In genomic region chr12:72962761-72963160, GRCm38 (mm10) we compare ENCODE assay signal across 31 mouse cellular contexts. TPM values are rescaled to one million over a fixed set of nuclear protein-coding genes. Genes with fewer than 3 reads are reported as not detected.
DNase-seq lines count a peak whose midpoint lies in the region; ATAC-seq and TF ChIP-seq lines count a peak whose summit lies in the region.
"Had no signal": no experiment of that assay in that cellular context is flagged by ENCODE, and none has a peak within 500 bp of the region (broad histone marks: within the 10 kb centered on the region; RNA-seq: fewer than 3 reads in every experiment).

No protein-coding gene starts in this region.

- peak; percentile 50 for TF ChIP-seq RAD21 in CH12.LX (IDR thresholded peaks at IDR 0.05; ENCODE audit: low read depth, low read length)

- no peak for TF ChIP-seq POLR2A in CH12.LX (IDR thresholded peaks at IDR 0.05; ENCODE audit: low read depth, low read length)

- peak in 1 of 2 experiments; percentile 47; a peak in 2 of 4 replicates for TF ChIP-seq CTCF in CH12.LX (conservative IDR thresholded peaks at IDR 0.05 in 1 of 2, IDR thresholded peaks at IDR 0.05 in 1 of 2; ENCODE audit: low read depth in 2 of 2, low read length in 2 of 2)
- peak; percentile 86 for TF ChIP-seq CTCF in E14TG2a.4 (conservative IDR thresholded peaks at IDR 0.05; ENCODE audit: low read length)

- dilution Hi-C loops in CH12.LX (cut with MboI; ENCODE audit: extremely low pct_ligation_motif_present, extremely low pct_unique_long_range_greater_than_20kb, low sequenced_read_pairs) = no loop called here

- H3K4me3 ChIP-seq in CH12.LX (replicated peaks in 1 of 3; ENCODE audit: low read depth in 2 of 3, low read length in 2 of 3, poor library complexity in 1 of 3) = no peak overlapping the region
- no peak overlapping the region for H3K4me3 ChIP-seq in E14TG2a.4 (replicated peaks; ENCODE audit: low read length)
- no peak overlapping the region for H3K4me3 ChIP-seq in ES-E14 (ENCODE audit: insufficient read depth in 1 of 2, low read depth in 1 of 2, low read length in 2 of 2, poor library complexity in 1 of 2, severe bottlenecking in 1 of 2)
- no peak overlapping the region for H3K4me3 ChIP-seq in hindbrain, embryonic 13.5 days
- H3K4me3 ChIP-seq: forebrain, embryonic 10.5 days; forebrain, embryonic 13.5 days; heart, embryonic 12.5 days; heart, embryonic 15.5 days; hindbrain, embryonic 15.5 days had no signal

- H3K9ac ChIP-seq in CH12.LX (ENCODE audit: insufficient read depth, low read depth) = no peak overlapping the region
- H3K9ac ChIP-seq in ES-E14 (ENCODE audit: insufficient read depth, low read depth, low read length, poor library complexity, severe bottlenecking) = no peak overlapping the region
- no peak overlapping the region for H3K9ac ChIP-seq in hindbrain, embryonic 13.5 days
- H3K9ac ChIP-seq: forebrain, embryonic 13.5 days; heart, embryonic 12.5 days; heart, embryonic 15.5 days; hindbrain, embryonic 15.5 days had no signal

- no peak for TF ChIP-seq EP300 in CH12.LX (IDR thresholded peaks at IDR 0.05; ENCODE audit: low read length)

- H3K4me1 ChIP-seq in CH12.LX (ENCODE audit: control insufficient read depth in 1 of 2, insufficient read depth in 2 of 2) (peaks cover 5 to 18% of the 10 kb centered on the region in 2 experiments), E14TG2a.4 (replicated peaks; ENCODE audit: low read depth, low read length) (0 out of 2 replicates have a peak, but pooled peaks cover 2% of the 10 kb centered on the region), ES-E14 (ENCODE audit: control insufficient read depth in 2 of 2, insufficient read depth in 2 of 2, low read length in 2 of 2, poor library complexity in 1 of 2) (no peaks in the 10 kb centered on the region)
- H3K4me1 ChIP-seq in hindbrain, embryonic 13.5 days (replicated peaks) = no peaks in the 10 kb centered on the region
- H3K4me1 ChIP-seq: forebrain, embryonic 10.5 days; forebrain, embryonic 13.5 days; heart, embryonic 12.5 days; heart, embryonic 15.5 days; hindbrain, embryonic 15.5 days had no signal

- DNase-seq in CH12.LX (ENCODE audit: extremely low read depth) (no peak), ES-E14 (ENCODE audit: low read depth, low spot score) (no peak), ZHBTc4 (ENCODE audit: low read depth, low spot score) (peak; percentile 64)
- no peak for DNase-seq in layer of hippocampus, adult 11-12 months (ENCODE audit: low spot score)
- DNase-seq: adrenal gland, postnatal 10 days; adrenal gland, postnatal 36 days; cerebellum, adult 18-20 months; cerebellum, adult 9-10 months; cerebellum, postnatal 14 days; gastrocnemius, postnatal 10 days; gastrocnemius, postnatal 36 days; heart, postnatal 14 days; heart, postnatal 4 days; kidney, adult 2 months had no signal

- H3K9me3 ChIP-seq in CH12.LX (replicated peaks; ENCODE audit: low read length) (peaks cover 4% of the 10 kb centered on the region), E14TG2a.4 (ENCODE audit: low read length) (peaks cover 6% of the 10 kb centered on the region; the same call in 1 of the 2 replicates), ES-E14 (ENCODE audit: control insufficient read depth, insufficient read depth, low read depth, low read length) (no peaks in the 10 kb centered on the region)
- 0 out of 2 replicates have a peak, but pooled peaks cover 5% of the 10 kb centered on the region for H3K9me3 ChIP-seq in hindbrain, embryonic 13.5 days
- H3K9me3 ChIP-seq: forebrain, embryonic 10.5 days; forebrain, embryonic 13.5 days; G1E; heart, embryonic 15.5 days; hindbrain, embryonic 15.5 days had no signal

- H3K36me3 ChIP-seq in CH12.LX (replicated peaks in 1 of 2; ENCODE audit: control insufficient read depth in 1 of 2, insufficient read depth in 1 of 2, low read length in 1 of 2) = no peaks in the 10 kb centered on the region
- no peaks in the 10 kb centered on the region for H3K36me3 ChIP-seq in E14TG2a.4 (ENCODE audit: insufficient read depth, low read length)
- no peaks in the 10 kb centered on the region for H3K36me3 ChIP-seq in ES-E14 (ENCODE audit: control insufficient read depth, insufficient read depth, low read length, poor library complexity, severe bottlenecking)
- no peaks in the 10 kb centered on the region for H3K36me3 ChIP-seq in hindbrain, embryonic 13.5 days
- H3K36me3 ChIP-seq: forebrain, embryonic 10.5 days; G1E; heart, embryonic 12.5 days; heart, embryonic 15.5 days; hindbrain, embryonic 15.5 days had no signal

- ATAC-seq in hindbrain, embryonic 13.5 days (ENCODE audit: low FRiP score) = no peak
- ATAC-seq in megakaryocyte, adult 5-6 weeks (ENCODE audit: poor library complexity, severe bottlenecking) = no peak
- ATAC-seq: CD4-positive, CD25-positive, alpha-beta regulatory T cell, adult 4 months; forebrain, embryonic 13.5 days; forebrain, embryonic 16.5 days had no signal

- no peaks in the 10 kb centered on the region for H3K27me3 ChIP-seq in CH12.LX (replicated peaks)
- no peaks in the 10 kb centered on the region for H3K27me3 ChIP-seq in E14TG2a.4 (ENCODE audit: insufficient read depth, low read length)
- H3K27me3 ChIP-seq in hindbrain, embryonic 13.5 days = peaks cover 56% of the 10 kb centered on the region
- H3K27me3 ChIP-seq: heart, embryonic 12.5 days had no signal

- 40% methylated on average over 6 of the region's 6 CpGs for WGBS in hindbrain, embryonic 13.5 days

- H3K4me2 ChIP-seq in CH12.LX (ENCODE audit: insufficient read depth, low read depth, poor library complexity, severe bottlenecking) = no peak overlapping the region
- H3K4me2 ChIP-seq in hindbrain, embryonic 13.5 days = no peak overlapping the region
- H3K4me2 ChIP-seq: forebrain, embryonic 13.5 days; heart, embryonic 12.5 days; heart, embryonic 15.5 days; hindbrain, embryonic 15.5 days had no signal

- in situ Hi-C loops in CH12.LX (cut with MboI; ENCODE audit: low pct_ligation_motif_present, low pct_unique_long_range_greater_than_20kb, low sequenced_read_pairs) (no loop called here), ES-E14 (cut with MboI; ENCODE audit: low sequenced_read_pairs in 2 of 2, unreplicated experiment in 2 of 2) (loop anchor here in 1 of 2 experiments (25.0 kb wide), 1 partner anchor 125 kb away; no protein-coding TSS in a partner anchor)

- no peaks in the 10 kb centered on the region for H3K79me2 ChIP-seq in CH12.LX (replicated peaks; ENCODE audit: control insufficient read depth, extremely low read depth, insufficient read depth, poor library complexity, severe bottlenecking)

- H3K27ac ChIP-seq in CH12.LX (ENCODE audit: insufficient read depth, low read depth) = no peak overlapping the region
- no peak overlapping the region for H3K27ac ChIP-seq in ES-E14 (ENCODE audit: insufficient read depth, low read depth, low read length, poor library complexity, severe bottlenecking)
- no peak overlapping the region for H3K27ac ChIP-seq in hindbrain, embryonic 13.5 days
- H3K27ac ChIP-seq: forebrain, embryonic 10.5 days; forebrain, embryonic 13.5 days; heart, embryonic 15.5 days; hindbrain, embryonic 15.5 days had no signal

TF ChIP-seq in CH12.LX, 34 proteins besides CTCF, POLR2A, EP300 and RAD21:
- TF ChIP-seq JUND (conservative IDR thresholded peaks at IDR 0.05; ENCODE audit: low read depth, low read length) = no peak
- TF ChIP-seq KAT2A (IDR thresholded peaks at IDR 0.05; ENCODE audit: insufficient replicate concordance, low read length) = no peak
- peak; percentile 51 for TF ChIP-seq SMC3 (IDR thresholded peaks at IDR 0.05; ENCODE audit: low read depth, low read length)
- no peak for TF ChIP-seq NELFE (IDR thresholded peaks at IDR 0.05; ENCODE audit: low read depth, low read length)
- TF ChIP-seq MAX (IDR thresholded peaks at IDR 0.05; ENCODE audit: low read length) = no peak
- no peak for TF ChIP-seq USF1 (IDR thresholded peaks at IDR 0.05; ENCODE audit: low read depth, low read length)

TF ChIP-seq in ES-E14, 5 proteins besides CTCF, POLR2A, EP300 and RAD21:
- TF ChIP-seq MAFK (IDR thresholded peaks at IDR 0.05; ENCODE audit: insufficient read depth, low read depth, low read length) (no peak), HCFC1 (IDR thresholded peaks at IDR 0.05; ENCODE audit: borderline replicate concordance, insufficient read depth, low read length) (no peak), ZC3H11A (IDR thresholded peaks at IDR 0.05; ENCODE audit: borderline replicate concordance, low read depth, low read length) (peak; percentile 27; the same call in 1 of the 2 replicates), ZNF384 (IDR thresholded peaks at IDR 0.05; ENCODE audit: low read depth, low read length) (no peak)

RNA-seq across cellular contexts. Expression of gene 4930447C04Rik, which starts 22.2 kb away (rescaled TPM):
- total RNA-seq in CH12.LX (2012; rRNA removed) (0.55 and 0.89 TPM in 2 replicates), CH12.LX (2014; rRNA removed) (0.52 and 0.74 TPM in 2 replicates), ES-E14 (2012; rRNA removed) (24.1 and 38.3 TPM in 2 replicates)
- polyA plus RNA-seq in CH12.LX (2012; ENCODE audit: insufficient read length, low read depth) = 0.74 and 0.85 TPM in 2 replicates
- 4.6 and 5.2 TPM in 2 replicates for polyA plus RNA-seq in hindbrain, embryonic 13.5 days (2015; fragmentation: Nextera tagmentation; extraction: Ambion mirVana)
- total RNA-seq in megakaryocyte, adult 5-6 weeks (2015) = 0.13 and 0.59 TPM in 2 replicates
- total RNA-seq in megakaryocyte, adult 5-6 weeks (2017) = 0.59 TPM in 1 of 2 replicates, not detected in the other
- polyA plus RNA-seq: C2C12; G1E; kidney, adult 2 months had no signal

RNA-seq across cellular contexts. Expression of gene Six6, which starts 23.1 kb away (rescaled TPM):
- total RNA-seq in CH12.LX (2012; rRNA removed) (0.04 and 0.13 TPM in 2 replicates), CH12.LX (2014; rRNA removed) (not detected in 2 replicates), ES-E14 (2012; rRNA removed) (not detected in 2 replicates)
- polyA plus RNA-seq in CH12.LX (2012; ENCODE audit: insufficient read length, low read depth) = 0.61 and 0.87 TPM in 2 replicates
- not detected in 2 replicates for polyA plus RNA-seq in hindbrain, embryonic 13.5 days (2015; fragmentation: Nextera tagmentation; extraction: Ambion mirVana)
- not detected in 2 replicates for total RNA-seq in megakaryocyte, adult 5-6 weeks (2015)
- total RNA-seq in megakaryocyte, adult 5-6 weeks (2017) = not detected in 2 replicates
- total RNA-seq: adrenal gland, adult 18-20 months; adrenal gland, postnatal 10 days; adrenal gland, postnatal 36 days; gastrocnemius, adult 18-20 months; gastrocnemius, postnatal 10 days; gastrocnemius, postnatal 36 days; granulocyte monocyte progenitor cell, adult 5-6 weeks; heart, adult 8-10 months; heart, postnatal 14 days; heart, postnatal 4 days had no signal
- polyA plus RNA-seq: C2C12; CD4-positive, CD25-positive, alpha-beta regulatory T cell, adult 4 months; G1E; heart, embryonic 12.5 days; heart, embryonic 15.5 days; hindbrain, embryonic 15.5 days; intestine, embryonic 14.5 days; kidney, adult 2 months had no signal

Comparison
In these comparisons a context has a peak if more than half of its experiments do, and no peak if none do; other contexts are left out.
1. RNA of gene 4930447C04Rik, which starts 22.2 kb away (total RNA-seq): 24.1 to 38.3 TPM in ES-E14; 0.52 to 0.89 TPM in CH12.LX and 0.13 to 0.59 TPM in megakaryocyte, adult 5-6 weeks; every median in the first group is over 10 times any median in the second.